Mouse (Mus musculus) MN1 (cell line): Measurements from ENCODE around the gene Ubfd1.
A peak's percentile ranks its signal among the peaks of the same experiment; 100 is the strongest.

ENCODE experiments used
- DNase-seq: peaks from one replicate; pipeline ENCODE4 v3.0.0-alpha.2; 2016; ENCODE audit warnings: low spot score

The Ubfd1 gene

DNA sequence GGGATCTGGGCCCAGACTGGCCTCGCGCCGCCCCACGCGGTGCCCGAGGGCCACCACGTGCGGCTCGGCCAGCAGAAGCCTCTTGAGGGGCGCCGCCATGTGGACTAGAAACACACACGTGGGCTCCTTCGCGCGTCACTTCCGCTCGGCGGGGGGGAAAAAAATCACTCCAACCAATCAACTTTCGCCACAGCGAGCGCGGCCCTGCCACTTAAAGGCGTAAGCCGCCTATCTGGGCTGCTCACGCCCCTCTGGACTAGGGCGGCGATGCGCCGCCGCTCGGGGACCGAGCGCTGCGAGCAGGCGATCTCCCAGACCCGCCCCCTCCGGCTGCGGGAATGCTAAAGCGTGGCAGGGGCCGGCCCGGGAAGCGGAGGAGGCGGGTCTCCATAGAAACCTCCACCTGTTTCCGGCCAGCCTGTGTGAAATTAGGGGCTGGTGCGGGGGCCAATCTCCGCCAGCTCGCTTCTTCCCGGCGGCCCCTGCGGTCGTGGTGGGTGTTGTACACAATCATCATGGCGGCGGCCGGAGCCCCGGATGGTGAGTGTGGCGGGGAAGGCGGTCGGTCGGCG, at the start of gene Ubfd1, which contains the start of gene Ears2:
Ubfd1 (plus strand) TSS at position 231 of the 572 bp plus-strand sequence.
Ears2 (minus strand) TSS at position 319 of the 572 bp plus-strand sequence.
- peak; percentile 98 for DNase-seq

GRCm38 (mm10) chr7:122018247-122018646, 48.7 kb upstream of the Ubfd1 start:
- no peak for DNase-seq

DNA sequence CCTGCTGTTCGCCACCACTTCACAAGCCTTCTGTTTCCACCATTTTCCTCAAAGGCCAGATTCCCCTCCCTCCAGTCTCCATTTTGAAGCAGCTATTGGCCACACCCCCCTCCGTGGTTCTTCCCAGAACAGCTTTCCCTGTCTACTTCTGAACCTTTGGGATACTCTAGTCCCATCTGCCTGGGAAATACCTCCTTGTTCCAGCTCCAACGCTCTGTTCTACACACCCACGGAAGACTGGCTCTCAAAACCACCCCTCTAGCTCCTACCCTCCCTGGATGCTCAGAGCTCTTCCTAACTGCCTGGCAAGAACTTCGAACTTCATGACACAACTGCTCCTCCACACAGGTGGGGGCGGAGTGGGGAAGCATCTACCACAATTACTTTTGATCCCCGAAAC, 48.0 kb upstream of the Ubfd1 start:
- DNase-seq, result no peak

GRCm38 (mm10) chr7:122020273-122020666, 46.7 kb upstream of the Ubfd1 start:
- no peak for DNase-seq

DNA sequence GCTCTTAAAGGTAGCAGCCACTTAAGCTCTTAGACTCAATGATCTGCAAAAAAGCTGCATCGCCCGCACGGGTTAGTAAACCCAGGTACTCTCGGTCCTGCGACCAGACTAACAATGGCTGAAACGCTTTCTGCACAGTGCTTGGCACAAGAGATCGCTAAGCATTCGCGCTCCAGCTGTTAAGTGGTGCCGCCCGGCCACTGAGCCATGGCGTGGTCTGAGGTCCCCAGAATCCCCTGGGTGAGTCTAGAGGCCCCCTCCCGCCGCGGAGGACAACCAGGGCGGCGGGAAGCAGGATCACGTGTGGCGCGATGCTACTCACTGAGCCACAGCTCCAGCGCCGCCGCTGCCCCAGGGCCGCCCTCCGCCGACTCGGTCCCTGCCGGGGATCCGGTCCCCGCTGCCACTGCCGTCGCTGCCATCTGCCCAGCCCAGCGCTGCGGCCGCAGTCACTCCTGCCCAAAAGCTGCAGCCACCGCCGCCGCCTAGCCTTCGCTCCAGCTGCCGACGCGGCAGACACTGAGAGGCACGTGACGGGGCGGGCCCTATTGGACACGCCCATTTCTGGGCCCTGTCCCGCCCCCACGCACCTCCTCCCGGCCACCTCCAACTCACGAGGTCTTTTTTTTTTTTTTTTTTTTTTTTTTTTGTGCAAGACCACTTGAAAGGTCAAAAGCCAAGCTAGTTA, 46.2 kb upstream of the Ubfd1 start, which contains the start of gene Gga2:
Gga2 (minus strand) TSS at position 556 of the 688 bp plus-strand sequence.
- DNase-seq, result peak; percentile 88

DNA sequence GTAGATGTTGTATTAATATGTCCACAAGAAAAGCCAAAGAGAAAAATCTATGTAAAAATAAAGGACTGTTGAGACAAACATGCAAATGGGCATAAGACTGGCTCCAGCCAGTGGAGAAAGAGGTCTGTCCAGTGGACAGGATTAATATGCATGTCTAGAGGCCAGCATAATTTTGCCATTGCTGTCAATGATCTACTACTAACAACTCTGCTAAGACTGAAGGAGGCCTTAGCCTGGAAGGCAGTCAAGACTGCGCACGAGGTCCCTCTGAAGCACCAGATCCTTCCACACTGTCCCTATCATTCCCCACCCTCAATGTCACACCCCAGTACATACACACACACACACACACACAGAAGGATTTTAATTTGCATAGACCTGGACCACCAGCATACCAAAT, 44.8 kb upstream of the Ubfd1 start:
- no peak for DNase-seq

DNA sequence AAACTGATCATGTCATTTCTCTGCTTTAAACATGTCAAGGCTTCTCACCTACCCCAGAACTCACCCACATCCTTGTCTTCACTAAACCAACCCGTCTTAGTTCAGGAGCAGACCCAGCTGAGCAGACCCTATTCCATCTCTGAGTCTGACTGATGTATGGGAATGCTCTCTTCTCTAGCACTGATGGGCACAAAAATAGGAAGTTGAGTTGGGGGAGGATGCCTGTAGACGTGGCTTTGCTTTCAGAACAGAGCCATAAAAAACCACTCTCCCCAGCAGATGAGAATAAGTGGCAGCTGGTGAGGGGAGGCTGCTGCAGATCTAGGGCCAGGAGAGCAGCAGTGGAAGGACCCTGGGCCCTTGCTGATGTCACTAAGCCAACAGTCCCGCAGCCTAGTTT, 33.6 kb upstream of the Ubfd1 start:
- no peak for DNase-seq

DNA sequence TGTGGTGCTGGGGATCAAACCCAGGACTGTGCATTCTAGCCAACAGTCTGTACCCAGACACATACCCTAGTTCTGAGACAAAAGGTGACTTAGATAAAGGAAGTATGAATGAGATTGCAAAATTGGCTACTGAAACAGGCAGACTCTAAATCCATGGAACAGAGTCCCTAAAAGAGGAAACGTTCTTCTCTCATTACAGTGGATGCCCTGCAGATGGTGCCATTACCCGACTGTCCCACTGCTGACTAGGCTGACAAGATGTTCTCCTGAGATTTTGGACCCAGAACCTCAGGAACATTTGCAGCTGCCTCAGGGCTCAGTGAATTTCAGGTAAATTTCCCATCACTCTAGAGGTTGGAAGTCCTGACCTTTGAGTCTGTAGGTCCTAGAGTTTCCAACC, 32.6 kb upstream of the Ubfd1 start:
- DNase-seq, result no peak

DNA sequence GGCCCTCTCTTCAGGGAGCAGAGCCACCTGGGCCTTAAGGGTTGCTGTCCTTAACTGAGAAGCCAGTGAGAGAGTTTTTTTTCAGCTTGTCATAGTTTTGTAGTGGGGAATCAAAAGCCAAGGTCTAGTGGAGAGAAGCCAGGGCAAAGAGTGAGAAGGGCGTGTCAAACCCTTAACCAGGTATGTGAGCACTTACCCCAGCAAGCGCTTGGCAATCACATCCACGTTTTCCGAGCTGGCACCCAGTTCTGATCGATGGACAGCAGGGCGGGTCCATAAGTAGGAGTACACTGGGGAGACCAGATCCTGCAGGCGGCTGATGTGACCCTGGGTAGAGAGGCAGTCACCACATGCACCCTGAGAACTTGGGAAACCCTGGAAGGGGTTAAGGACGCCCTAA, 22.9 kb upstream of the Ubfd1 start:
- no peak for DNase-seq

- no peak for DNase-seq
These were observed 21.8 kb upstream of the Ubfd1 start for GRCm38 (mm10) chr7:122045181-122045634.

- DNase-seq, result no peak
These were observed 21.3 kb upstream of the Ubfd1 start for GRCm38 (mm10) chr7:122045711-122046110.

- DNase-seq, result no peak
These were observed 20.2 kb upstream of the Ubfd1 start for GRCm38 (mm10) chr7:122046813-122047212.

GRCm38 (mm10) chr7:122048191-122048590, 18.8 kb upstream of the Ubfd1 start:
- no peak for DNase-seq

DNA sequence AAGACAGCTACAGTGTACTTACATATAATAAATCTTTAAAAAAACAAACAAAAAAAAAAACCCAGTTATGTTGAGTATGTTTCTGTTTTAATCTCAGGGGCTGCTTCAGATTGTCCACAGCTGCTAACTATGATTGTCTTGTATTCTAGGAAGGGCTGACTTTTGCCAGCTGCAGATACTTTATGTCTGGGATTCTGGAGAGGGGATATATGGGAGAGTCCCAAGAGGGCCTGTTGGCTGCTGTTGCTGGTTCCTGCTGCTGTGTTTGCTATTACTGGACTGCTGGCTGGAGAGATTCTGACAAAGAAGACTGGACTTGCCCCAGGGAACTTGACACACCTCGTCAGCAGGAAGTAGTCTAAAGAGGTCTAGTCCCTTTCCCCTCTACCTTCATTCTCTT, 16.1 kb upstream of the Ubfd1 start:
- DNase-seq, result no peak

GRCm38 (mm10) chr7:122056633-122057032, 10.3 kb upstream of the Ubfd1 start:
- no peak for DNase-seq

- no peak for DNase-seq
These were observed 1.3 kb upstream of the Ubfd1 start for GRCm38 (mm10) chr7:122065656-122066055.

DNA sequence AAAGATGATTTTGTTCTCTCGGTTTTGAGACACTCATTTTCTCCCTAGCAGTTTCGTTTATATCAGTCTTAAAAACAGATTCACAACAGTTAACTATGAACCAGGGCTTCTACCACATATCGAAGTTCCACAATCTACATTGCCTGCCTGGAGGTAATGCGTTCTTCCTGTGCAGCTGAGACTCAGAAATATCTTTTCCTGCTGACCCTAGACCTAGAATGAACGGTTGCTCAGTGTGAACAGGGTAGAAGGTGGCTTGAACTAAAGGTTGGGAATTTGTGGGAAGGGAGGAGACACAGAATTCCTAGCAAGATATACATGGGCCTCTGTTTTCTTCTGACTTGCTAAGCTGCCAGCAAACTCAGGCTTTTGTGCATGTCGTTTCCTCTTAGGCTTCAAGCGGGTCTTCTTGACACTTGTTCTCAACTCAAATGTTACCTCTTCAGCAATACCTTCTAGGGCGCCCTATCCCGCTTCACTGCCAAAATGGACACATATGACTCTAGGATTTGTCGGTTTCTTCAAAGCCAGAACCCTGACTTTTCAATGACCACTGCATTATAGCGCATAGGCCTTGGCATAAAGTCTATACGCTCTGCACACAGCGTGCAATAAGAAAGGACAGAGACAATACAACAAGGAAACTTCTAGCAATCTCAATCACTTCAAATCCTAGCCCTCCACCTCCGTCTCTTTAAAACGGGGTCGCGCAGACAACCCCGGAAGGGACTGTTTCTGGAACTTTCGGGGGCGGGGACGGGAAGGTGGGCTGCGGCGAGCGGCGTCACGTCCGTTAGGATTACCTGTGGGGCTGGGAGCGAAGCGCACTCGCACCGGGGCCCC, 652 bp upstream of the Ubfd1 start:
- peak; percentile 43 for DNase-seq

- DNase-seq, result peak; percentile 51
These were observed 774 bp downstream of the Ubfd1 start for GRCm38 (mm10) chr7:122067517-122068381.

GRCm38 (mm10) chr7:122074374-122074773, 7.4 kb downstream of the Ubfd1 start:
- DNase-seq, result no peak

- no peak for DNase-seq
These were observed 13.0 kb downstream of the Ubfd1 start for GRCm38 (mm10) chr7:122079798-122080554.

GRCm38 (mm10) chr7:122081071-122081470, 14.1 kb downstream of the Ubfd1 start:
- DNase-seq, result no peak
